Mouse (Mus musculus) midbrain, embryonic 11.5 days (tissue): Measurements from ENCODE around the gene Ncor2. TPM values are rescaled to one million over a fixed set of nuclear protein-coding genes. Genes with fewer than 3 reads are reported as not detected.

Experiments
- ATAC-seq: fragments of 200-750 bp; cut with Nextera tagmentation; 2 replicates; pipeline ENCODE4 v1.8.0; 2017; ENCODE audit warnings: moderate TSS enrichment, moderate library complexity; ENCODE audit not compliant: low FRiP score
- DNase-seq: peaks from one replicate; pipeline ENCODE4 v3.0.0; 2015; ENCODE audit warnings: low spot score; ENCODE audit errors: missing footprints
- H3K27ac ChIP-seq: fragments of 300-500 bp; sonication (generic); 2 replicates; pipeline ENCODE4 v1.5.1; 2014; ENCODE audit warnings: low read depth, low read length
- H3K27me3 ChIP-seq: fragments of 300-500 bp; sonication (generic); 2 replicates; pipeline ENCODE4 v1.6.1; 2014; ENCODE audit warnings: mild to moderate bottlenecking, low read length, moderate library complexity, mixed read lengths; ENCODE audit not compliant: control insufficient read depth, insufficient read depth
- H3K36me3 ChIP-seq: fragments of 300-500 bp; sonication (generic); 2 replicates; pipeline ENCODE4 v1.6.1; 2014; ENCODE audit warnings: mild to moderate bottlenecking, low read length, moderate library complexity, mixed read lengths; ENCODE audit not compliant: control insufficient read depth, insufficient read depth
- H3K4me1 ChIP-seq: fragments of 300-500 bp; sonication (generic); 2 replicates; pipeline ENCODE4 v1.6.1; 2014; ENCODE audit warnings: low read length; ENCODE audit not compliant: control insufficient read depth, insufficient read depth
- H3K4me2 ChIP-seq: fragments of 300-500 bp; sonication (generic); 2 replicates; pipeline ENCODE4 v1.6.1; 2014; ENCODE audit warnings: mild to moderate bottlenecking, moderate library complexity
- H3K4me3 ChIP-seq: fragments of 300-500 bp; sonication (generic); 2 replicates; pipeline ENCODE4 v1.5.1; 2014; ENCODE audit warnings: low read depth, low read length
- H3K9ac ChIP-seq: fragments of 300-500 bp; sonication (generic); 2 replicates; pipeline ENCODE4 v1.6.1; 2014; ENCODE audit warnings: low read length
- H3K9me3 ChIP-seq: fragments of 300-500 bp; sonication (generic); 2 replicates; pipeline ENCODE4 v1.6.1; 2016; ENCODE audit warnings: low read length; ENCODE audit not compliant: control insufficient read depth
- WGBS: fragments of 180-500 bp; shearing (Covaris S2); extraction: QIAGEN DNeasy Blood & Tissue Kit; methylation state at CpG from one replicate; pipeline ENCODE4 v1.1.7; 2014; 5-methylcytosine and 5-hydroxymethylcytosine counted together
- polyA plus RNA-seq: library from polyadenylated mRNA; unstranded; fragments of >200 nt; fragmentation: Nextera tagmentation; extraction: Ambion mirVana; gene quantifications from 2 replicates; pipeline ENCODE4 v1.2.1, GENCODE M21; 2014

Gene Ncor2
- polyA plus RNA-seq, 1 experiment from 2014 or later, result 13.4 TPM

- DNase-seq, result no peak
- Histone ChIP-seq H3K36me3 (peaks cover 4% of the 10 kb centered on the region), H3K27me3 (no peaks in the 10 kb centered on the region), H3K9ac (no peak overlapping the region), H3K4me3 (no peak overlapping the region), H3K9me3 (no peaks in the 10 kb centered on the region), H3K4me1 (no peaks in the 10 kb centered on the region), H3K4me2 (no peak overlapping the region), H3K27ac (no peak overlapping the region)
- no peak for ATAC-seq
- WGBS, result 83% methylated on average over 9 of the region's 9 CpGs
These were observed 102.8 kb downstream of the Ncor2 start for GRCm38 (mm10) chr5:125076183-125076582.

- H3K9ac ChIP-seq, result no peak overlapping the region
- ATAC-seq (no peak; the same call in 1 of the 2 replicates), DNase-seq (no peak)
- no peaks in the 10 kb centered on the region for H3K9me3 ChIP-seq
- no peaks in the 10 kb centered on the region for H3K27me3 ChIP-seq
- no peak overlapping the region for H3K4me2 ChIP-seq
- no peak overlapping the region for H3K4me3 ChIP-seq
- H3K4me1 ChIP-seq, result no peaks in the 10 kb centered on the region
- WGBS, result 80% methylated on average over 10 of the region's 10 CpGs
- H3K27ac ChIP-seq, result no peak overlapping the region
- H3K36me3 ChIP-seq, result peaks cover 4% of the 10 kb centered on the region
These were observed 104.3 kb downstream of the Ncor2 start for GRCm38 (mm10) chr5:125074571-125075171.

- 88% methylated on average over 8 of the region's 8 CpGs for WGBS
- Histone ChIP-seq H3K27me3 (no peaks in the 10 kb centered on the region), H3K36me3 (peaks cover 4% of the 10 kb centered on the region), H3K27ac (no peak overlapping the region), H3K9me3 (no peaks in the 10 kb centered on the region), H3K4me2 (no peak overlapping the region), H3K4me1 (no peaks in the 10 kb centered on the region), H3K4me3 (no peak overlapping the region), H3K9ac (no peak overlapping the region)
- ATAC-seq (no peak), DNase-seq (no peak)
These were observed 105.1 kb downstream of the Ncor2 start for GRCm38 (mm10) chr5:125073896-125074295.

- WGBS, result 92% methylated on average over 4 of the region's 4 CpGs
- no peaks in the 10 kb centered on the region; the same call in 1 of the 2 replicates for H3K36me3 ChIP-seq
These were observed 105.7 kb downstream of the Ncor2 start for GRCm38 (mm10) chr5:125073335-125073734.

GRCm38 (mm10) chr5:125072425-125072824, 106.6 kb downstream of the Ncor2 start:
- no peaks in the 10 kb centered on the region; the same call in 1 of the 2 replicates for H3K36me3 ChIP-seq
- 88% methylated on average over 7 of the region's 7 CpGs for WGBS

More at GRCm38 (mm10) chr5:125073335-125073734, 105.7 kb downstream of the Ncor2 start:
- no peak overlapping the region for H3K27ac ChIP-seq
- H3K9me3 ChIP-seq, result no peaks in the 10 kb centered on the region
- H3K4me3 ChIP-seq, result no peak overlapping the region
- DNase-seq (no peak), ATAC-seq (no peak)
- H3K9ac ChIP-seq, result no peak overlapping the region
- no peaks in the 10 kb centered on the region for H3K27me3 ChIP-seq
- no peak overlapping the region for H3K4me2 ChIP-seq
- H3K4me1 ChIP-seq, result no peaks in the 10 kb centered on the region

GRCm38 (mm10) chr5:125071919-125072318, 107.1 kb downstream of the Ncor2 start:
- H3K36me3 ChIP-seq, result peaks cover under 1% of the 10 kb centered on the region; the same call in 1 of the 2 replicates
- no peaks in the 10 kb centered on the region for H3K9me3 ChIP-seq
- no peaks in the 10 kb centered on the region for H3K4me1 ChIP-seq
- ATAC-seq (no peak), DNase-seq (no peak)
- no peaks in the 10 kb centered on the region for H3K27me3 ChIP-seq
- no peak overlapping the region for H3K9ac ChIP-seq
- H3K27ac ChIP-seq, result no peak overlapping the region
- no peak overlapping the region for H3K4me3 ChIP-seq
- no peak overlapping the region for H3K4me2 ChIP-seq
- 78% methylated on average over 4 of the region's 4 CpGs for WGBS

More at GRCm38 (mm10) chr5:125072425-125072824, 106.6 kb downstream of the Ncor2 start:
- H3K9ac ChIP-seq, result no peak overlapping the region
- no peak overlapping the region for H3K27ac ChIP-seq
- no peaks in the 10 kb centered on the region for H3K27me3 ChIP-seq
- no peak overlapping the region for H3K4me2 ChIP-seq
- no peaks in the 10 kb centered on the region for H3K4me1 ChIP-seq
- ATAC-seq (no peak), DNase-seq (no peak)
- H3K4me3 ChIP-seq, result no peak overlapping the region
- no peaks in the 10 kb centered on the region for H3K9me3 ChIP-seq

GRCm38 (mm10) chr5:125070399-125070798, 108.6 kb downstream of the Ncor2 start:
- WGBS, result 70% methylated on average over 2 of the region's 2 CpGs
- H3K9me3 ChIP-seq, result no peaks in the 10 kb centered on the region
- no peak for DNase-seq
- no peak overlapping the region for H3K4me2 ChIP-seq
- H3K36me3 ChIP-seq, result peaks cover 8% of the 10 kb centered on the region; the same call in 1 of the 2 replicates
- H3K4me1 ChIP-seq, result no peaks in the 10 kb centered on the region
- no peak overlapping the region for H3K4me3 ChIP-seq
- no peaks in the 10 kb centered on the region for H3K27me3 ChIP-seq
- no peak overlapping the region for H3K9ac ChIP-seq
- no peak for ATAC-seq
- no peak overlapping the region for H3K27ac ChIP-seq

- no peak overlapping the region for H3K9ac ChIP-seq
- peaks cover 9% of the 10 kb centered on the region for H3K36me3 ChIP-seq
- DNase-seq, result no peak
- no peaks in the 10 kb centered on the region for H3K4me1 ChIP-seq
- ATAC-seq, result no peak
- H3K4me2 ChIP-seq, result no peak overlapping the region
- 76% methylated on average over 5 of the region's 5 CpGs for WGBS
- no peak overlapping the region for H3K4me3 ChIP-seq
- no peak overlapping the region for H3K27ac ChIP-seq
- H3K9me3 ChIP-seq, result no peaks in the 10 kb centered on the region
- H3K27me3 ChIP-seq, result no peaks in the 10 kb centered on the region
These were observed 109.1 kb downstream of the Ncor2 start for GRCm38 (mm10) chr5:125069916-125070315.

- WGBS, result 64% methylated on average over 5 of the region's 5 CpGs
- DNase-seq (no peak), ATAC-seq (no peak)
- H3K27ac ChIP-seq, result no peak overlapping the region
- no peaks in the 10 kb centered on the region for H3K9me3 ChIP-seq
- H3K9ac ChIP-seq, result no peak overlapping the region
- no peaks in the 10 kb centered on the region for H3K27me3 ChIP-seq
- peaks cover 9% of the 10 kb centered on the region for H3K36me3 ChIP-seq
- no peak overlapping the region for H3K4me2 ChIP-seq
- no peak overlapping the region for H3K4me3 ChIP-seq
- no peaks in the 10 kb centered on the region for H3K4me1 ChIP-seq
These were observed 109.6 kb downstream of the Ncor2 start for GRCm38 (mm10) chr5:125069426-125069825.
